Mouse (Mus musculus) embryonic facial prominence, embryonic 10.5 days (tissue): ENCODE results near the gene Coro2b. TPM values are rescaled to one million over a fixed set of nuclear protein-coding genes. Genes with fewer than 3 reads are reported as not detected.
A peak's percentile ranks its signal among the peaks of the same experiment; 100 is the strongest.

Experiments used
- DNase-seq: peaks from one replicate; pipeline ENCODE4 v3.0.0-alpha.2; 2017; ENCODE audit warnings: low spot score
- H3K27ac ChIP-seq: fragments of 300-500 bp; sonication (generic); replicated peaks from 2 replicates; pipeline ENCODE4 v1.5.1; 2016; ENCODE audit warnings: mild to moderate bottlenecking
- H3K27me3 ChIP-seq: fragments of 300-500 bp; sonication (generic); replicated peaks from 2 replicates; pipeline ENCODE4 v1.6.1; 2016; ENCODE audit warnings: low read depth, mild to moderate bottlenecking; ENCODE audit not compliant: poor library complexity, severe bottlenecking
- H3K36me3 ChIP-seq: fragments of 300-500 bp; sonication (generic); replicated peaks from 2 replicates; pipeline ENCODE4 v1.6.1; 2016; ENCODE audit warnings: mild to moderate bottlenecking, moderate library complexity
- H3K4me1 ChIP-seq: fragments of 300-500 bp; sonication (generic); 2 replicates; pipeline ENCODE4 v1.6.1; 2016
- H3K4me3 ChIP-seq: fragments of 300-500 bp; sonication (generic); 2 replicates; pipeline ENCODE4 v1.5.1; 2016; ENCODE audit warnings: mild to moderate bottlenecking, moderate library complexity
- H3K9me3 ChIP-seq: fragments of 300-500 bp; sonication (generic); 2 replicates; pipeline ENCODE4 v1.6.1; 2016; ENCODE audit warnings: mild to moderate bottlenecking
- WGBS: fragments of 180-500 bp; shearing (Covaris S2); methylation state at CpG from one replicate; pipeline ENCODE4 v1.1.7; 2016; 5-methylcytosine and 5-hydroxymethylcytosine counted together
- polyA plus RNA-seq: library from polyadenylated mRNA; unstranded; fragments of >200 nt; fragmentation: Nextera tagmentation; extraction: Ambion mirVana; gene quantifications from 2 replicates; pipeline ENCODE4 v1.2.1, GENCODE M21; 2016

The Coro2b gene
- polyA plus RNA-seq, 1 experiment from 2014 or later = 7.6 TPM

- H3K4me1 ChIP-seq = peaks cover 24% of the 10 kb centered on the region
- peak overlapping the region; percentile 44; the same call in 1 of the 2 replicates for H3K27ac ChIP-seq
- H3K36me3 ChIP-seq = no peaks in the 10 kb centered on the region
- H3K9me3 ChIP-seq = no peaks in the 10 kb centered on the region
- no peaks in the 10 kb centered on the region for H3K27me3 ChIP-seq
- 69% methylated on average over 3 of the region's 3 CpGs for WGBS
- peak; percentile 17 for DNase-seq
- H3K4me3 ChIP-seq = no peak overlapping the region
These were observed 98.1 kb downstream of the Coro2b start for GRCm38 (mm10) chr9:62438755-62439101.

- Histone ChIP-seq H3K27ac (peak overlapping the region; percentile 44; the same call in 1 of the 2 replicates), H3K4me1 (peaks cover 24% of the 10 kb centered on the region), H3K9me3 (no peaks in the 10 kb centered on the region), H3K36me3 (no peaks in the 10 kb centered on the region), H3K27me3 (no peaks in the 10 kb centered on the region), H3K4me3 (no peak overlapping the region)
- WGBS = 74% methylated on average over 5 of the region's 5 CpGs
- DNase-seq = no peak
These were observed 98.6 kb downstream of the Coro2b start for GRCm38 (mm10) chr9:62438085-62438754.

GRCm38 (mm10) chr9:62437446-62437845, 99.4 kb downstream of the Coro2b start:
- no peak overlapping the region for H3K27ac ChIP-seq
- H3K9me3 ChIP-seq = no peaks in the 10 kb centered on the region
- WGBS = 95% methylated on average over 7 of the region's 7 CpGs
- H3K4me1 ChIP-seq = peaks cover 32% of the 10 kb centered on the region
- no peaks in the 10 kb centered on the region for H3K27me3 ChIP-seq
- H3K4me3 ChIP-seq = no peak overlapping the region
- no peaks in the 10 kb centered on the region for H3K36me3 ChIP-seq
- DNase-seq = no peak

GRCm38 (mm10) chr9:62435613-62436318, 101.1 kb downstream of the Coro2b start:
- peak overlapping the region; percentile 36 for H3K4me3 ChIP-seq
- peaks cover 9% of the 10 kb centered on the region for H3K36me3 ChIP-seq
- DNase-seq = peak; percentile 90
- no peaks in the 10 kb centered on the region for H3K27me3 ChIP-seq
- H3K4me1 ChIP-seq = peaks cover 42% of the 10 kb centered on the region
- 9% methylated on average over 12 of the region's 12 CpGs for WGBS
- H3K27ac ChIP-seq = peak overlapping the region; percentile 81
- no peaks in the 10 kb centered on the region for H3K9me3 ChIP-seq

GRCm38 (mm10) chr9:62432261-62433060, 104.4 kb downstream of the Coro2b start:
- Histone ChIP-seq H3K27me3 (no peaks in the 10 kb centered on the region), H3K4me3 (no peak overlapping the region), H3K36me3 (peaks cover 26% of the 10 kb centered on the region), H3K9me3 (no peaks in the 10 kb centered on the region), H3K4me1 (peaks cover 35% of the 10 kb centered on the region), H3K27ac (peak overlapping the region; percentile 58)
- WGBS = 70% methylated on average over 15 of the region's 15 CpGs
- DNase-seq = no peak

GRCm38 (mm10) chr9:62430741-62431140, 106.1 kb downstream of the Coro2b start:
- H3K9me3 ChIP-seq = no peaks in the 10 kb centered on the region
- peaks cover 25% of the 10 kb centered on the region for H3K4me1 ChIP-seq
- peaks cover 27% of the 10 kb centered on the region for H3K36me3 ChIP-seq
- WGBS = 92% methylated on average over 4 of the region's 4 CpGs
- no peaks in the 10 kb centered on the region for H3K27me3 ChIP-seq
- no peak overlapping the region for H3K27ac ChIP-seq
- no peak for DNase-seq
- no peak overlapping the region for H3K4me3 ChIP-seq

- no peaks in the 10 kb centered on the region for H3K27me3 ChIP-seq
- peaks cover 33% of the 10 kb centered on the region for H3K36me3 ChIP-seq
- WGBS = 84% methylated on average over 8 of the region's 8 CpGs
These were observed 109.8 kb downstream of the Coro2b start for GRCm38 (mm10) chr9:62427010-62427409.

GRCm38 (mm10) chr9:62426531-62426930, 110.3 kb downstream of the Coro2b start:
- Histone ChIP-seq H3K9me3 (no peaks in the 10 kb centered on the region), H3K4me3 (no peak overlapping the region), H3K27ac (0 out of 2 replicates have a peak overlapping the region, but pooled peaks have one; percentile 19), H3K27me3 (no peaks in the 10 kb centered on the region), H3K4me1 (peaks cover 3% of the 10 kb centered on the region), H3K36me3 (peaks cover 32% of the 10 kb centered on the region)
- WGBS = 93% methylated on average over 6 of the region's 6 CpGs
- no peak for DNase-seq

More at GRCm38 (mm10) chr9:62427010-62427409, 109.8 kb downstream of the Coro2b start:
- H3K9me3 ChIP-seq = no peaks in the 10 kb centered on the region
- DNase-seq = no peak
- H3K4me1 ChIP-seq = peaks cover 6% of the 10 kb centered on the region
- H3K27ac ChIP-seq = no peak overlapping the region
- H3K4me3 ChIP-seq = no peak overlapping the region

- no peaks in the 10 kb centered on the region for H3K9me3 ChIP-seq
- H3K4me3 ChIP-seq = no peak overlapping the region
- DNase-seq = no peak
- no peak overlapping the region for H3K27ac ChIP-seq
- peaks cover 27% of the 10 kb centered on the region for H3K36me3 ChIP-seq
- no peaks in the 10 kb centered on the region for H3K27me3 ChIP-seq
- H3K4me1 ChIP-seq = peaks cover 6% of the 10 kb centered on the region
- WGBS = 94% methylated on average over 19 of the region's 19 CpGs
These were observed 110.8 kb downstream of the Coro2b start for GRCm38 (mm10) chr9:62426021-62426420.

GRCm38 (mm10) chr9:62425265-62425664, 111.6 kb downstream of the Coro2b start:
- Histone ChIP-seq H3K36me3 (peaks cover 19% of the 10 kb centered on the region), H3K9me3 (no peaks in the 10 kb centered on the region), H3K4me3 (no peak overlapping the region), H3K27me3 (no peaks in the 10 kb centered on the region), H3K27ac (no peak overlapping the region), H3K4me1 (peaks cover 14% of the 10 kb centered on the region)
- DNase-seq = no peak
- WGBS = 53% methylated on average over 5 of the region's 5 CpGs

GRCm38 (mm10) chr9:62423871-62424270, 113.0 kb downstream of the Coro2b start:
- H3K27ac ChIP-seq = no peak overlapping the region
- H3K4me1 ChIP-seq = peaks cover 23% of the 10 kb centered on the region
- no peak for DNase-seq
- H3K4me3 ChIP-seq = no peak overlapping the region
- no peaks in the 10 kb centered on the region for H3K9me3 ChIP-seq
- 95% methylated on average over 10 of the region's 10 CpGs for WGBS
- peaks cover 15% of the 10 kb centered on the region for H3K36me3 ChIP-seq
- no peaks in the 10 kb centered on the region for H3K27me3 ChIP-seq

GRCm38 (mm10) chr9:62422926-62423325, 113.9 kb downstream of the Coro2b start:
- no peak overlapping the region for H3K4me3 ChIP-seq
- H3K9me3 ChIP-seq = peaks cover 4% of the 10 kb centered on the region; the same call in 1 of the 2 replicates
- WGBS = 90% methylated on average over 10 of the region's 10 CpGs
- peaks cover 12% of the 10 kb centered on the region for H3K36me3 ChIP-seq
- H3K4me1 ChIP-seq = peaks cover 23% of the 10 kb centered on the region
- H3K27ac ChIP-seq = no peak overlapping the region
- DNase-seq = no peak
- H3K27me3 ChIP-seq = no peaks in the 10 kb centered on the region
